Mouse (Mus musculus) fat pad, adult 2 months (tissue): ENCODE measurements around the gene Vezt.

ENCODE experiments used
- DNase-seq: peaks from one replicate; pipeline ENCODE4 v3.0.0-alpha.2; 2011; ENCODE audit warnings: low read depth, low spot score; ENCODE audit errors: extremely low read depth

Vezt gene

GRCm38 (mm10) chr10:93967486-93967885 lies 68.1 kb downstream of the Vezt start:
- DNase-seq: no peak

GRCm38 (mm10) chr10:93954023-93954422 lies 81.6 kb downstream of the Vezt start:
- DNase-seq: no peak

GRCm38 (mm10) chr10:93953504-93953903 lies 82.1 kb downstream of the Vezt start:
- DNase-seq: no peak

GRCm38 (mm10) chr10:93950991-93951390 lies 84.6 kb downstream of the Vezt start:
- DNase-seq: no peak

- no peak for DNase-seq
Measured at GRCm38 (mm10) chr10:93949921-93950320, 85.7 kb downstream of the Vezt start.

- DNase-seq: peak; percentile 34
Measured at GRCm38 (mm10) chr10:93945843-93946499, 89.6 kb downstream of the Vezt start.

GRCm38 (mm10) chr10:93945364-93945763 lies 90.3 kb downstream of the Vezt start:
- DNase-seq: no peak

GRCm38 (mm10) chr10:93944241-93944640 lies 91.4 kb downstream of the Vezt start:
- DNase-seq: no peak

GRCm38 (mm10) chr10:93940279-93940678 lies 95.3 kb downstream of the Vezt start:
- no peak for DNase-seq

- no peak for DNase-seq
Measured at GRCm38 (mm10) chr10:93939676-93940075, 95.9 kb downstream of the Vezt start.

GRCm38 (mm10) chr10:93938844-93939271 lies 96.8 kb downstream of the Vezt start:
- DNase-seq: no peak

- no peak for DNase-seq
Measured at GRCm38 (mm10) chr10:93933980-93934379, 101.6 kb downstream of the Vezt start.

GRCm38 (mm10) chr10:93932861-93933260 lies 102.8 kb downstream of the Vezt start:
- no peak for DNase-seq

- DNase-seq: no peak
Measured at GRCm38 (mm10) chr10:93932020-93932419, 103.6 kb downstream of the Vezt start.

GRCm38 (mm10) chr10:93931431-93931830 lies 104.2 kb downstream of the Vezt start:
- no peak for DNase-seq

- DNase-seq: no peak
Measured at GRCm38 (mm10) chr10:93930236-93930824, 105.3 kb downstream of the Vezt start.

- DNase-seq: no peak
Measured at GRCm38 (mm10) chr10:93924666-93925065, 111.0 kb downstream of the Vezt start.

GRCm38 (mm10) chr10:93921160-93921559 lies 114.5 kb downstream of the Vezt start:
- DNase-seq: no peak

GRCm38 (mm10) chr10:93919227-93919626 lies 116.4 kb downstream of the Vezt start:
- DNase-seq: no peak

GRCm38 (mm10) chr10:93918701-93919100 lies 116.9 kb downstream of the Vezt start:
- no peak for DNase-seq

- DNase-seq: no peak
Measured at GRCm38 (mm10) chr10:93918087-93918486, 117.5 kb downstream of the Vezt start.

GRCm38 (mm10) chr10:93916778-93917177 lies 118.8 kb downstream of the Vezt start:
- DNase-seq: no peak
